Mouse (Mus musculus) liver, embryonic 11.5 days (tissue): ENCODE results near the gene Adipoq. TPM values are rescaled to one million over a fixed set of nuclear protein-coding genes. Genes with fewer than 3 reads are reported as not detected.
A peak's percentile ranks its signal among the peaks of the same experiment; 100 is the strongest.

ENCODE experiments used
- ATAC-seq: fragments of 200-750 bp; cut with Nextera tagmentation; replicated peaks from 2 replicates; pipeline ENCODE4 v1.8.0; 2017; ENCODE audit warnings: moderate number of reproducible peaks, mild to moderate bottlenecking, moderate TSS enrichment, moderate library complexity; ENCODE audit not compliant: low FRiP score
- DNase-seq: peaks from one replicate; pipeline ENCODE4 v3.0.0-alpha.2; 2017; ENCODE audit warnings: low spot score
- H3K27ac ChIP-seq: fragments of 300-500 bp; sonication (generic); 2 replicates; pipeline ENCODE4 v1.5.1; 2014; ENCODE audit warnings: mild to moderate bottlenecking, low read depth, low read length, control low read depth
- H3K27me3 ChIP-seq: fragments of 300-500 bp; sonication (generic); replicated peaks from 2 replicates; pipeline ENCODE4 v1.6.1; 2014; ENCODE audit warnings: low read length, mixed read lengths; ENCODE audit not compliant: control insufficient read depth, insufficient read depth
- H3K36me3 ChIP-seq: fragments of 300-500 bp; sonication (generic); 2 replicates; pipeline ENCODE4 v1.6.1; 2014; ENCODE audit warnings: mild to moderate bottlenecking, low read length, moderate library complexity, mixed read lengths; ENCODE audit not compliant: control insufficient read depth, insufficient read depth
- H3K4me1 ChIP-seq: fragments of 300-500 bp; sonication (generic); replicated peaks from 2 replicates; pipeline ENCODE4 v1.6.1; 2014; ENCODE audit warnings: low read length, mixed read lengths; ENCODE audit not compliant: control insufficient read depth, insufficient read depth
- H3K4me2 ChIP-seq: fragments of 300-500 bp; sonication (generic); 2 replicates; pipeline ENCODE4 v1.6.1; 2014; ENCODE audit warnings: mild to moderate bottlenecking, control low read depth, moderate library complexity
- H3K4me3 ChIP-seq: fragments of 300-500 bp; sonication (generic); 2 replicates; pipeline ENCODE4 v1.5.1; 2014; ENCODE audit warnings: low read depth, low read length, control low read depth
- H3K9ac ChIP-seq: fragments of 300-500 bp; sonication (generic); 2 replicates; pipeline ENCODE4 v1.6.1; 2014; ENCODE audit warnings: low read depth, low read length, control low read depth
- H3K9me3 ChIP-seq: fragments of 300-500 bp; sonication (generic); 2 replicates; pipeline ENCODE4 v1.6.1; 2016; ENCODE audit warnings: low read length, inconsistent platforms, mixed read lengths; ENCODE audit not compliant: control insufficient read depth
- WGBS: fragments of 180-500 bp; shearing (Covaris S2); extraction: QIAGEN DNeasy Blood & Tissue Kit; methylation state at CpG from one replicate; pipeline ENCODE4 v1.1.7; 2014; 5-methylcytosine and 5-hydroxymethylcytosine counted together
- polyA plus RNA-seq: library from polyadenylated mRNA; unstranded; fragments of >200 nt; fragmentation: Nextera tagmentation; extraction: Ambion mirVana; gene quantifications from 2 replicates; pipeline ENCODE4 v1.2.1, GENCODE M21; 2014

Gene Adipoq
- polyA plus RNA-seq, 1 experiment from 2014 or later = not detected

DNA sequence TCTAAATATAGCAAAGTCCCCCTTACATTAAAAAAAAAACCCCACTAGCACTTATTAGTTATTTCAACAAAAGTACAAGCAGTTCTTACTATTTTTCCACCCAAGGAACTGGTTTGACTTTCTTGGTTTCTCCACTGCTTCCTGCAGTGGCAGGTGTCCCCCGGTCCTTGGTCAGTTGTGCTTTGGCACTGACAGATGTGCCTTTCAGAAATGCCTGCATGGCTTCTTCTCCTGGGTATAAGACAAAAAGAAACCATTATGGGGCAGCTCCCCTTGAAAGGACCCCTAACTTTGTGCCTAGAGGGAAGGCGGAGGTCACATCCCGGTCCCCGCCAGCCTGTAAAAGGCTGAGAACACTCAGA, 19.0 kb upstream of the Adipoq start:
- H3K27me3 ChIP-seq = no peaks in the 10 kb centered on the region
- H3K9me3 ChIP-seq = no peaks in the 10 kb centered on the region
- ATAC-seq (peak; percentile 51; the same call in 1 of the 2 replicates), DNase-seq (no peak)
- peaks cover 12% of the 10 kb centered on the region for H3K4me1 ChIP-seq
- peak overlapping the region; percentile 86 for H3K9ac ChIP-seq
- H3K4me3 ChIP-seq = peak overlapping the region; percentile 68
- 0% methylated on average over 4 of the region's 4 CpGs for WGBS
- peak overlapping the region; percentile 87 for H3K4me2 ChIP-seq
- peaks cover 9% of the 10 kb centered on the region for H3K36me3 ChIP-seq
- peak overlapping the region; percentile 95 for H3K27ac ChIP-seq

DNA sequence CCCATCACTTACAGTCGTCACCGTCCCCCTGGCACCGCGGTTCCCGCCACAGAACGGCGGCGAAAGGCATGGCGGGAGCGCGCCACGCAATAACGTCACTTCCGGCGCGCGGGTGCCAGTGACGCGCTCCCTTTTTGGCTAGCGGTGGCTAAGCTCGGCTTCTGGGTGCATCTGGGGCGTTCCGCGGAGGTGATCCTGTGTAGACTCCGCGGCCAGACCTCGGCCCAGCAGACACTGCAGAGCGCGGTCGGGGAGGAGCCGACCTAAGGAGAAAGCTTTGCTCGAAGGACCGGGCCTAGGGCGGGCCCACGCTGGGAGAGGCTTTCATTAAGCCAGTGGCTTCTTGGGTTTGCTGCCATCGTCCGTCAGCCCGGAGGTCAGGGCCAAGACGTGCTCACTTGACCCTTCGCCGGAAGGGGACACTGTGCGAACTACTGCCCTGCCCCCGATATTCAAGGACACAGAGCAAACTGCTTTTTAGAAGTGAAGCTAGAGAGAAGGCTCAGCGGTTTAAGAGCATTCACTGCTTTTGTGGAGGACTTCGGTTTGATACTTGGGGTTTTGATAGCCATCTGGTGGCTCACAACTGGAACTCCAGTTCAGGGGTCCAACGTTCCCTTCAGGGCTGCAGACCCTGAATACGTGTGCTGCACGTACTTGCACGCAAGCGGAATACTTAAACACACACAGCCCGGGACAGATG, 18.5 kb upstream of the Adipoq start, which contains the start of gene Rfc4:
Gene Rfc4 (minus strand): TSS at position 65 of the 703 bp plus-strand sequence.
- WGBS = under 1% methylated on average over 51 of the region's 51 CpGs
- H3K9me3 ChIP-seq = no peaks in the 10 kb centered on the region
- peaks cover 12% of the 10 kb centered on the region for H3K4me1 ChIP-seq
- peaks cover 5% of the 10 kb centered on the region for H3K36me3 ChIP-seq
- DNase-seq (peak; percentile 92), ATAC-seq (peak; percentile 93)
- peak within 1 kb of the TSS; percentile 68 for H3K4me3 ChIP-seq
- H3K27ac ChIP-seq = peak within 1 kb of the TSS; percentile 95
- H3K4me2 ChIP-seq = peak within 1 kb of the TSS; percentile 87
- peak within 1 kb of the TSS; percentile 86 for H3K9ac ChIP-seq
- H3K27me3 ChIP-seq = no peaks in the 10 kb centered on the region

DNA sequence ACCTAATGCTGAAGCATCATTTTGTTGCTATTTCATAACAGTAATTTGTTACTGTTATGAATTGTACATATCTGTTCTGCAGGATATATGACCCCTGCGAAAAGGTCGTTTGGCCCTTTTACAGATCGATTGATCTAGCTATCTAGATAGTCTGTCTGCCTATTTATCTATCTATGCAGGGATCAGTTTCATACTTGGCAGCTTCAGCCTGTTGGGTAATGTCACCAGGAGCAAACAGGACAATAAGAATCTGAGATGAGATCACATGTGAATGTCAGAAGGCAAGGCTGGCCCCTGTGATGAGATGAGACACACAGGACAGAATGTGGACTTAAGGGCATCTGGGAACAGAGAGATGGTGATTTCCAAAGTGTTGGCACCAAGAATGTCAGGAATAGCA, 16.0 kb upstream of the Adipoq start:
- Histone ChIP-seq H3K4me3 (no peak overlapping the region), H3K4me1 (peaks cover 12% of the 10 kb centered on the region), H3K27me3 (no peaks in the 10 kb centered on the region), H3K9me3 (no peaks in the 10 kb centered on the region), H3K4me2 (no peak overlapping the region), H3K36me3 (no peaks in the 10 kb centered on the region), H3K27ac (no peak overlapping the region), H3K9ac (no peak overlapping the region)
- ATAC-seq (no peak), DNase-seq (no peak)
- WGBS = 90% methylated on average over 3 of the region's 3 CpGs

DNA sequence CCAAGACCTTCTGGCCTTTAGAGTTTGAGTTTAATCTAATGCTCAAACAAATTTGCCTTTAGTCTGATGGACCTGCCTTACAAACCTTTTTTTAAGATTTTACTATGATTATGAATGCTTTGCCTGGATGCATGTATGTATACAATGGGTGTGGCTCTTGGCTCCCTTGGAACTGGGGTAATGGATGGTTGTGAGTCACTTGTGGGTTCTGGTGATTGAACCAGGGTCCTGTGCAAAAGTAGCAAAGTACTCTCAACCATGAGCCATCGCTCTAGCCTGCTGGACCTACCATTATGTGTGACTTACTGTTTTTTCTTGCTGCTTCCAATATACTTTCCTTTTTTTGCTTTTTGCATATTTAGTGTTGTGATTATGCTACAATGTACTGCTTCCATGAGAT, 14.0 kb upstream of the Adipoq start:
- WGBS = 89% methylated on average over 1 of the region's 1 CpGs
- DNase-seq (no peak), ATAC-seq (no peak)
- Histone ChIP-seq H3K9me3 (no peaks in the 10 kb centered on the region), H3K4me2 (no peak overlapping the region), H3K36me3 (no peaks in the 10 kb centered on the region), H3K4me3 (no peak overlapping the region), H3K9ac (no peak overlapping the region), H3K27me3 (no peaks in the 10 kb centered on the region), H3K4me1 (peaks cover 6% of the 10 kb centered on the region), H3K27ac (no peak overlapping the region)

DNA sequence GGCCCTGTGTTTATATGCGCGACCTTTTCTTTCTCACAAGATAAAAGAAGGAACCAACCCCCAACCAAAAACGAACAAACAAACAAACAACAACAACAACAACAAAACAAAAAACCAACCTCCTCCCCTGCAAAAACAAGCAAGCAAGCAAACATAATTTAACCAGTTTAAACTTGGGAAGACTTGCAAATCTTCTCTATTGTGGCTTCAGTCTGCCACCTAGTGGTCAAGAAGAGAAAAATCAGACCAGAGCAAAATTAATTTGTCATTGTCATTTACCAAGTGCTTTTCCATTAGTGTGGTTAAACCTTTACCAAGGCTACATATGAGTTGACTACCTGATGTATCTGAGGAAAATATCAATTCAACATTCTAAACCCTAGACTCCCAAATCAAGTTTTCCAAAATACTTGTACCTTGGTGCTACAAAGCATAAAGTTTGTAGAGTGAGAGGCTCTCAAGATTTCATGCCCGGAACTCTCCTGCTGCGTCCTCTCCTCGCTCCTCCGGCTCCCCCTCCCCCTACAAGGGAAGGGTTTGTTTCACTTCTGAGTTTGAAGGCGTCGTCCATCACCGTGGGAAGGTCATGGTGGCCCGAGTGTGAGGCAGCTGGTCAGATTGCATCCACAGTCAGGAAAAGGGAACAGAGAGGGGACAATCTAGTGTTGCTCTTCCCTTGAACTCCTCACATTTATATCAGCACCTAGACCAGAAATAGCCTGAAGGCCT, 10.8 kb upstream of the Adipoq start:
- DNase-seq = no peak
- 24% methylated on average over 11 of the region's 11 CpGs for WGBS
- Histone ChIP-seq H3K9ac (no peak overlapping the region), H3K4me2 (no peak overlapping the region), H3K4me3 (no peak overlapping the region), H3K4me1 (no peaks in the 10 kb centered on the region), H3K27me3 (no peaks in the 10 kb centered on the region), H3K36me3 (no peaks in the 10 kb centered on the region), H3K27ac (no peak overlapping the region), H3K9me3 (no peaks in the 10 kb centered on the region)
- no peak for ATAC-seq

DNA sequence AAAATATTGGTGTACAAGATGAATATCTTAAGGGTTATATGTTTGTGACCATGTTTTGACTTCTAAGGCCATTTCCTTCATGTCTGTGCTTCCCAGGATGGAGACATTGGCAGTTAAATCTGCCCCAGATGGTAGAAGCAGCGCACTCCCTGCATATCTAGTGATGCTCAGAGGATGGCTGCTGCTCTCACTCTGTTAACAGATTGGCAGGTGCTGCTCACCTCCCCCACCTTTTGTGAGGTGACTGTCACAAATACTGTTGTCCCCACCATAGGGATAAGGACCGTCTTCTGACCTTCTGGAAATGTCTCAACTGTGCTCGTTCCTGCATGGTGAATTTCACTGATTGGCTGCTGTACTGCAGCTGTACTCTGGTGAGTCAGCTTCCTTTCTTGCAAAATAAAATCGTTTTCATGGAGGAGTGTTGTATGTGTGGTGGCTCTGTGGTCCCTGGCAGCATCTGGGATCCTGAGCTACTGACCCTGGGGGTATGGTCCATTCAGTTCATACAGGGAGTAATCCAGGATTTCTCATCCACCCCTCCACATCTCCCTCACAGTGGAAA, 9.8 kb upstream of the Adipoq start:
- ATAC-seq = no peak
- no peak overlapping the region for H3K4me3 ChIP-seq

DNA sequence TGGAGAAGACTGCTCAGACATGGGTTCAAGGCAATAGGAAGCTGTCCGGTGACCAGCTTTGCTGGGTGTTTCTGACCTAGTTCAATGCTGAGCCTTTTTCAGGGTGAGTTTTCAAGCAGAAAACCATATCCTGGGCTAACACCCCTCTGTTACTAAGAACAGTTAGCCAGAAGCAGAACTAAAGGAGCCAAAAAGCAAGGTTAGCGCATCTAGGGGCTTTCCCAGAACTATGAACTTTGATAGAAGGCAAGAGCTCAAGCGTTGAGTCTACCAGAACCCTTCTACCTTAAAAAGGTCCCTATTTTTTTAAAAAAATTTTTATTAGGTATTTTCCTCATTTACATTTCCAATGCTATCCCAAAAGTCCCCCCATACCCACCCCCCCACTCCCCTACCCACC, 5.4 kb upstream of the Adipoq start:
- Histone ChIP-seq H3K27ac (no peak overlapping the region), H3K9ac (no peak overlapping the region), H3K4me3 (no peak overlapping the region), H3K4me2 (no peak overlapping the region), H3K36me3 (no peaks in the 10 kb centered on the region), H3K27me3 (no peaks in the 10 kb centered on the region), H3K4me1 (no peaks in the 10 kb centered on the region), H3K9me3 (no peaks in the 10 kb centered on the region)
- 96% methylated on average over 3 of the region's 3 CpGs for WGBS
- ATAC-seq (no peak), DNase-seq (no peak)

More for the DNA sequence above, 9.8 kb upstream of the Adipoq start:
- Histone ChIP-seq H3K9me3 (no peaks in the 10 kb centered on the region), H3K4me1 (no peaks in the 10 kb centered on the region), H3K36me3 (no peaks in the 10 kb centered on the region), H3K9ac (no peak overlapping the region), H3K4me2 (no peak overlapping the region), H3K27me3 (no peaks in the 10 kb centered on the region), H3K27ac (no peak overlapping the region)
- DNase-seq = no peak
- 56% methylated on average over 4 of the region's 4 CpGs for WGBS

DNA sequence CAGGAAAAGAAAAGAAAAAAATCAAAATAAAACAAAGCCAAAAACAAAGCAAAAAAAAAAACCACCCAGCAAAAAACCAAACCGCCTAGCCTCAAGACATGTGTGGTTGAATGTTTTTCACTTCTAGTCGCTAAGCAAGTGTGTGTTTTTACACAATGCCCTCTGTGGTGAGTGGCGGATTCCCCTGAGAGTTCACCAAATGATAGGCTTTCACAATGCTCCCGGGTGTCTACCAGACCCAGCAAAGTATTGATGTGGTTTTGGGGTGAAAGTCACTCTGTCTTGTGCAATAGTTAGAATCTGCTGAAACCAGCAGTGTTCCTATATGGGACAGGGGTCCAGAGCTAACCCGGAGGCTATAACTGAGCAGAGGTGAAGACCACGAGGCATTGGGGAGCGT, 2.0 kb upstream of the Adipoq start:
- Histone ChIP-seq H3K4me1 (no peaks in the 10 kb centered on the region), H3K4me3 (no peak overlapping the region), H3K9ac (no peak overlapping the region), H3K36me3 (no peaks in the 10 kb centered on the region), H3K9me3 (no peaks in the 10 kb centered on the region), H3K27ac (no peak overlapping the region), H3K27me3 (no peaks in the 10 kb centered on the region), H3K4me2 (no peak overlapping the region)
- 63% methylated on average over 7 of the region's 7 CpGs for WGBS
- ATAC-seq = no peak
- DNase-seq = no peak
